Mouse (Mus musculus) liver, adult 2 months (tissue): ENCODE results near the gene Tgfbrap1. TPM values are rescaled to one million over a fixed set of nuclear protein-coding genes. Genes with fewer than 3 reads are reported as not detected.

Source experiments
- DNase-seq: peaks from one replicate; pipeline ENCODE4 v3.0.0-alpha.2; 2011; ENCODE audit warnings: low read depth, low spot score; ENCODE audit errors: extremely low read depth
- H3K27ac ChIP-seq: fragments of 200-500 bp; replicated peaks from 2 replicates; pipeline ENCODE4 v1.5.1; 2012; ENCODE audit warnings: low read depth, mild to moderate bottlenecking, control low read depth, inconsistent platforms, low read length; ENCODE audit not compliant: insufficient read depth
- H3K27me3 ChIP-seq: fragments of 200-500 bp; 2 replicates; pipeline ENCODE4 v1.6.1; 2012; ENCODE audit warnings: mild to moderate bottlenecking, moderate library complexity, low read length, inconsistent platforms; ENCODE audit not compliant: control insufficient read depth, insufficient read depth
- H3K36me3 ChIP-seq: fragments of 200-500 bp; 2 replicates; pipeline ENCODE4 v1.6.1; 2012; ENCODE audit warnings: low read length, inconsistent platforms; ENCODE audit not compliant: control insufficient read depth, insufficient read depth
- H3K4me1 ChIP-seq: fragments of 200-500 bp; 2 replicates; pipeline ENCODE4 v1.6.1; 2011; ENCODE audit warnings: low read length; ENCODE audit not compliant: control insufficient read depth, insufficient read depth
- H3K4me3 ChIP-seq: fragments of 200-500 bp; 2 replicates; pipeline ENCODE4 v1.5.1; 2011; ENCODE audit warnings: low read depth, mild to moderate bottlenecking, control low read depth, low read length, moderate library complexity; ENCODE audit not compliant: insufficient read depth
- H3K79me2 ChIP-seq: fragments of 200-500 bp; 2 replicates; pipeline ENCODE4 v1.6.1; 2012; ENCODE audit warnings: inconsistent platforms, mild to moderate bottlenecking, low read length, moderate library complexity; ENCODE audit not compliant: control insufficient read depth, insufficient read depth
- H3K9ac ChIP-seq: fragments of 200-500 bp; 2 replicates; pipeline ENCODE4 v1.6.1; 2012; ENCODE audit warnings: low read depth, mild to moderate bottlenecking, control low read depth, inconsistent platforms, low read length
- CTCF ChIP-seq: fragments of 200-500 bp; IDR thresholded peaks from 2 replicates; pipeline ENCODE4 v1.5.1; 2011; ENCODE audit warnings: low read depth, low read length, control low read depth
- POLR2A ChIP-seq: fragments of 200-500 bp; IDR thresholded peaks from 2 replicates; pipeline ENCODE4 v1.6.1; 2011; ENCODE audit warnings: low read length, control low read depth; ENCODE audit not compliant: insufficient read depth; ENCODE audit errors: extremely low read depth
- WGBS: fragments of 180-500 bp; shearing (Covaris S2); methylation state at CpG from one replicate; pipeline ENCODE4 v1.1.7; 2018; 5-methylcytosine and 5-hydroxymethylcytosine counted together
- polyA plus RNA-seq: library from polyadenylated mRNA; depleted of rRNA; stranded (reverse); fragments of >200 nt; gene quantifications from 2 replicates; pipeline ENCODE4 v1.2.3, GENCODE M21; 2012
- total RNA-seq: library from RNA; depleted of rRNA; stranded (reverse); fragments of >200 nt; gene quantifications from 2 replicates; pipeline ENCODE4 v1.2.3, GENCODE M21; 2014

Tgfbrap1 gene
- total and polyA plus RNA-seq, 2 experiments = 11.0 to 17.2 TPM

DNA sequence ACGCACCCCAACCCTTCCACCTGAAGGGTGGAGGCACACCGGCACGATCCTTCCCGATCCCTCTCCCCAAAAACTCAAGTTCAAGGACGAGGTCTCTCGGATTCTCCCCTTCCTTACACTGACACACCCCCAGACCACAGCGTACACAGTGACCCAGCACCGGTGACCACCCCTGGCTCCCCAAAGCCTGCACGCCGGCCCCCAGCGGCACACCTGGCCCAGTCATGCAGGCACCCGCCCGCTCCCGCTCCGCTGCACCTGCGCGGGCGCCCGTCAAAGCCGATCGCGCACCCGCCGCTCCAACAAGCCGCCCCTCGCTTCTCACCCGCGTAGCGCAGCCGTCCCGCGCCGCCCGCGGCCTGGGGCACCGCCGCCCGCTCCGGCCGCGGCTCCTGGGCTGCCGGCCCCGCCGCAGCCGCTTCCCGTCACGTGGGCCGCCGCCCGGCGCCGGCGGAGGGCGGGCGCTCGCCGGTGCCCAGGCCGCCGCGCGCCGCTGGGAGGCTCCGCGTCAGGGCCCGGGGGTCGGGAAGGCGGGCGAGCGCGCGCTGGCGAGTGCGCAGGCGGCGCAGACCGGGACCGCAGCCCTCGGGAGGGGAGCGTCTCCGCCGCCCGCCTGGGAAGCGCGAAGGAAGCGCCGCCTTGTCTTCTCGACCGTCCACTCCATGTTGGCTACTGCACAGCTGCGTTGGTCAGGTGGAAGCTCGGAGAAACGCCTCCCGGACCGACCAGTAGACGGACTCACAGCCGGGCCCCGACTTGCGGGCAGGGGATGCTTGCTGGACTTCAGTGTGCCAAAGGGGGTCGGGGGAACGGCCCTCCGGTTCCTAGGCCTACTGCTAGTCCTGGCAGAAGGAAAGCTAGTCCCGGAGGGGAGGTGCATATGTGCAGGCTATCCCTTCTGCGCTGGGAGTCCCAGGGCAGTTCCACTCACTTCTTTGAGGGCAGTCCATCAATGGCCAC, 6.1 kb downstream of the Tgfbrap1 start:
- Histone ChIP-seq H3K79me2 (peaks cover 29% of the 10 kb centered on the region; the same call in 1 of the 2 replicates), H3K4me3 (peak overlapping the region; percentile 93), H3K4me1 (peaks cover 13% of the 10 kb centered on the region; the same call in 1 of the 2 replicates), H3K9ac (peak overlapping the region; percentile 97), H3K27ac (peak overlapping the region; percentile 91), H3K27me3 (no peaks in the 10 kb centered on the region), H3K36me3 (no peaks in the 10 kb centered on the region; the same call in 1 of the 2 replicates)
- peak; percentile 67 for DNase-seq
- no peak for TF ChIP-seq CTCF
- 0 out of 2 replicates have a peak, but pooled peaks have one; percentile 19 for TF ChIP-seq POLR2A
- 4% methylated on average over 99 of the region's 102 CpGs for whole genome bisulfite sequencing

DNA sequence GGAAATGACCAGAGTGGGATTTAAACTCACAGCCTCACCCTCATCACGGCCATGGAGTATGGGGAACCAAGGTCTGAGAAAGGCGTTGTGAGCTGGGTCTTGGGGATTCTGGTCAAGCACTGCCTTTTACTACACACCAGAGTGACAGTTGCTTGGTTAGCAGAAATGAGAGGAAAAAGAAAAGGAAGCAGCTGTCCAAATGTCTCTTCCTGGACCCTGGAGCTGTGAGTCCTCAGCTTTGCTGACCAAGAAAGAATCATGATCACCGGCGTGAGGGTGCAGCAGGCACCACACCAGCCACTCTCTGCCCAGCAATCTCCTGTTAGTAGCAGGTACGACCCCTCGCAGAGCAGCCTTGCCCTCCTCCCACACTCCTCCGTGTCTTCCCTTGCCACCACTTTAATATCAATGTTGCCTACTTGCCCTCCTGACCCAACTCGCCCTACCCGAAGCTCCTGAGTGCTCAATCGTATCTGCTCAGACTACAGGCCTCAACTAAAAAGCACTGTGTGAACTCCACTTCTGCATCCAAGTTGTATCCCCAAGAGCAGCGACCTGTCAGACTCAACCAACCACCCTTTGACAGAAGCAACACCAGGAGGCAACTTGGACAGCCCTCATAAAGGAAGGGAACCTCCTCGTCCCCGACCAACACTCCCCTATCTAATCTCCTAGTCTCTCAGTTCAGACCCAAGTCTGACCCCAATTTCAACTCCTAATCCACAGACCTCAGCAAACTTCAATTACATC, 7.0 kb downstream of the Tgfbrap1 start:
- peak; percentile 43 for DNase-seq
- no peaks in the 10 kb centered on the region; the same call in 1 of the 2 replicates for H3K36me3 ChIP-seq
- H3K27me3 ChIP-seq = no peaks in the 10 kb centered on the region
- WGBS = 13% methylated on average over 13 of the region's 13 CpGs
- peak overlapping the region; percentile 81 for H3K27ac ChIP-seq
- no peak for TF ChIP-seq POLR2A
- TF ChIP-seq CTCF = no peak
- peak overlapping the region; percentile 97 for H3K9ac ChIP-seq
- H3K4me3 ChIP-seq = peak overlapping the region; percentile 93
- peaks cover 13% of the 10 kb centered on the region; the same call in 1 of the 2 replicates for H3K4me1 ChIP-seq
- H3K79me2 ChIP-seq = peaks cover 35% of the 10 kb centered on the region; the same call in 1 of the 2 replicates

DNA sequence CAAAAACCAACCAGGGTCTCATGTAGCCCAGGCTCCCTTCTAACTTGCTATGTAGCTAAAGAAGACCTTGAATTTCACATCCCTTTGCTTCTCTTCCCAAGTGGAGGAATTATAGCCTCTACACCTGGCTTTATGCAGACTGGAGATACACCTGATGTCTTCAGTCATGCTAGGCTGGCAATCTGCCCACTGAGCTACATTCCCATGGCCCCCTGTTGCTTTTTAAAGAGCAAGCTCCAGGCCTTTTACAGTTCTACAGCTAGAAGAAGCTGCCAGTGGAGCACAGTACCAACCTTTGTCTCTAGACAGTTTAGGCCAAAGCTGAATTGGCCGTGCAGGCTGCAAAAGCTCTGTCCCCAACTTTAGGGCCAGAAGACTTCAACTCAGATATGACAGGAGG, 8.0 kb downstream of the Tgfbrap1 start:
- WGBS = 45% methylated on average over 1 of the region's 1 CpGs
- Histone ChIP-seq H3K27me3 (no peaks in the 10 kb centered on the region), H3K4me3 (no peak overlapping the region), H3K79me2 (peaks cover 41% of the 10 kb centered on the region; the same call in 1 of the 2 replicates), H3K27ac (no peak overlapping the region), H3K36me3 (no peaks in the 10 kb centered on the region), H3K4me1 (peaks cover 13% of the 10 kb centered on the region; the same call in 1 of the 2 replicates), H3K9ac (no peak overlapping the region)
- TF ChIP-seq CTCF = no peak
- TF ChIP-seq POLR2A = no peak
- DNase-seq = no peak

DNA sequence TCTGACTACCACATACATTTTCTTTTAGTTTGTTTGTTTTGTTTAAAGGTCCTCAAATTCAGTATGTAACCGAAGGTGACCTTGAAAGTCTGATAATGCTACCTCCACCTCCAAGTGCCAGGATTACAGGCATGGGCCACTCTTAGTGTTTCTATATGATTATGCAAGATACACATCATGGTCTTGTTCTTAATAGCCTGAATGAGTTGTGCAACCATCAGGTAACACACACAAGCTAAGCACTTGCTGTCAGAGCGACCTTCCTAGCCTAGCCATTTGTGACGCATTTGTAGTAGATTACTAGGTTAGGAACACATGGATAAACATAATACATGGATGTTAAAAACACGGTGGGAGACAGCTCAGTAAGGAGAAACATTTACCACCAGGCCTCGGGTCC, 15.5 kb downstream of the Tgfbrap1 start:
- DNase-seq = no peak
- no peaks in the 10 kb centered on the region for H3K36me3 ChIP-seq
- no peaks in the 10 kb centered on the region for H3K27me3 ChIP-seq
- no peak overlapping the region for H3K4me3 ChIP-seq
- no peak overlapping the region for H3K9ac ChIP-seq
- H3K4me1 ChIP-seq = no peaks in the 10 kb centered on the region; the same call in 1 of the 2 replicates
- no peak for TF ChIP-seq POLR2A
- no peak for TF ChIP-seq CTCF
- WGBS = 74% methylated on average over 5 of the region's 5 CpGs
- H3K79me2 ChIP-seq = peaks cover 35% of the 10 kb centered on the region; the same call in 1 of the 2 replicates
- no peak overlapping the region for H3K27ac ChIP-seq

DNA sequence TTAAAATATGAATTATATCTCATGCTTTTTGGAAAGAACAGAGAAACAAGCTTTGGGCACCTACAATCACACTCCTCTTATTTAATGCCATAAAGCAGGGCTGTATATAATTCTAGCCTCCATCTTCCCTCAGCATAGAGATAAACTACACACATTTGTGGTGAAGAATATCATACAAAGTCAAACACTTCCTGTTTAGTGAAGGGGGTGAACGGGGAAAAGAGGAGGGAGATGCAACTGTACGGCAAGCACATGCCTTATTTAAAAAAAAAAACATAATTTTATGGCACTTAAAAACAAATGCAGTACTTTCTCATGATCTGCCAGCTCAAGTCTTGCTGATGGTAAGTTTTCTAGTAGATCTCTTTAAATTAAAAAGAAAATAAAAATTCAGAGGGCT, 20.3 kb downstream of the Tgfbrap1 start:
- TF ChIP-seq CTCF (no peak), POLR2A (no peak)
- H3K27ac ChIP-seq = no peak overlapping the region
- no peak overlapping the region for H3K9ac ChIP-seq
- H3K27me3 ChIP-seq = no peaks in the 10 kb centered on the region
- H3K4me1 ChIP-seq = no peaks in the 10 kb centered on the region; the same call in 1 of the 2 replicates
- 83% methylated on average over 2 of the region's 2 CpGs for WGBS
- DNase-seq = no peak
- H3K36me3 ChIP-seq = peaks cover 10% of the 10 kb centered on the region
- H3K4me3 ChIP-seq = no peak overlapping the region
- H3K79me2 ChIP-seq = peaks cover 16% of the 10 kb centered on the region
